Mouse (Mus musculus) adrenal gland, adult 18-20 months (tissue): ENCODE data around the gene Tmub2. TPM values are rescaled to one million over a fixed set of nuclear protein-coding genes. Genes with fewer than 3 reads are reported as not detected.
A peak's percentile ranks its signal among the peaks of the same experiment; 100 is the strongest.

Experiments used
- DNase-seq, 2 experiments: peaks; one replicate each; pipeline ENCODE4 v3.0.0; 2021 to 2022; ENCODE audit warnings: low spot score in 2 of 2
- long read RNA-seq, 2 experiments: library from polyadenylated mRNA; stranded (forward); transcript quantifications; one replicate each; pipeline ENCODE4 v2.0.0; 2021
- total RNA-seq, 2 experiments: library from RNA; stranded (reverse); gene quantifications; 1 replicate in 1 of 2; 2 replicates in 1 of 2; pipeline ENCODE4 v1.2.3; 2021

Gene Tmub2
- total RNA-seq: 10 to 100 TPM; 43.3 to 55.3 TPM
- long read RNA-seq, experiment 1, transcript Tmub2-202 (3 exons, 1,876 nt): minor isoform, 14 of 42 reads
- long read RNA-seq, experiment 1, transcript Tmub2-205 (3 exons, 2,249 nt): minor isoform, 9 of 42 reads
- long read RNA-seq, experiment 1, transcript Tmub2-201 (4 exons, 1,939 nt): major isoform, 17 of 42 reads
- long read RNA-seq, experiment 1, partial matches to known transcripts: 2 of 42 reads
- long read RNA-seq, experiment 1, other reads (novel, unspliced or antisense): 0 of 42 reads
- long read RNA-seq, experiment 2, transcript Tmub2-205 (3 exons, 2,249 nt): minor isoform, 21 of 95 reads
- long read RNA-seq, experiment 2, transcript Tmub2-201 (4 exons, 1,939 nt): minor isoform, 30 of 95 reads
- long read RNA-seq, experiment 2, transcript Tmub2-202 (3 exons, 1,876 nt): major isoform, 36 of 95 reads
- long read RNA-seq, experiment 2, partial matches to known transcripts: 5 of 95 reads
- long read RNA-seq, experiment 2, other reads (novel, unspliced or antisense): 3 of 95 reads

- peak; percentile 89 to 90 for DNase-seq
These were observed at the start of gene Tmub2 for GRCm38 (mm10) chr11:102284501-102285094. Gene Tmub2, plus strand, starts transcription at chr11:102284931.

GRCm38 (mm10) chr11:102236022-102236421 is 48.7 kb upstream of the Tmub2 start:
- DNase-seq: no peak

- DNase-seq: no peak
These were observed 44.1 kb upstream of the Tmub2 start for GRCm38 (mm10) chr11:102240636-102241035.

GRCm38 (mm10) chr11:102241246-102241645 is 43.5 kb upstream of the Tmub2 start:
- DNase-seq: no peak

- no peak for DNase-seq
These were observed 42.9 kb upstream of the Tmub2 start for GRCm38 (mm10) chr11:102241874-102242273.

- peak; percentile 59 to 73 for DNase-seq
These were observed 39.7 kb upstream of the Tmub2 start for GRCm38 (mm10) chr11:102244926-102245449.

GRCm38 (mm10) chr11:102245581-102246272 is 39.0 kb upstream of the Tmub2 start:
- DNase-seq: no peak

GRCm38 (mm10) chr11:102246273-102246635 is 38.5 kb upstream of the Tmub2 start:
- no peak for DNase-seq

- no peak for DNase-seq
These were observed 37.9 kb upstream of the Tmub2 start for GRCm38 (mm10) chr11:102246871-102247270.

GRCm38 (mm10) chr11:102248630-102249230 is 36.0 kb upstream of the Tmub2 start, which contains the start of gene BC030867:
Gene BC030867, plus strand, starts transcription at chr11:102248882.
- DNase-seq: peak; percentile 92 to 93

GRCm38 (mm10) chr11:102249351-102250090 is 35.2 kb upstream of the Tmub2 start:
- no peak for DNase-seq

- DNase-seq: no peak
These were observed 27.2 kb upstream of the Tmub2 start for GRCm38 (mm10) chr11:102257514-102257913.

- no peak for DNase-seq
These were observed 26.6 kb upstream of the Tmub2 start for GRCm38 (mm10) chr11:102258095-102258494.

GRCm38 (mm10) chr11:102258521-102258920 is 26.2 kb upstream of the Tmub2 start:
- DNase-seq: no peak

- DNase-seq: no peak
These were observed 21.5 kb upstream of the Tmub2 start for GRCm38 (mm10) chr11:102263211-102263610.

GRCm38 (mm10) chr11:102265816-102266215 is 18.9 kb upstream of the Tmub2 start:
- DNase-seq: no peak

- no peak for DNase-seq
These were observed 17.9 kb upstream of the Tmub2 start for GRCm38 (mm10) chr11:102266631-102267355.

GRCm38 (mm10) chr11:102267480-102267879 is 17.3 kb upstream of the Tmub2 start:
- DNase-seq: peak; percentile 59 to 60

- DNase-seq: no peak
These were observed 16.0 kb upstream of the Tmub2 start, which contains the start of gene Asb16 for GRCm38 (mm10) chr11:102268520-102269244. Gene Asb16, plus strand, starts transcription at chr11:102268743.
